Mouse (Mus musculus) liver (tissue): Measurements from ENCODE around the gene Lpp.

ENCODE experiments used
- DNase-seq: peaks from one replicate; pipeline ENCODE4 v3.0.0-alpha.2; 2020; ENCODE audit warnings: mixed read lengths

The Lpp gene

GRCm38 (mm10) chr16:24474781-24475180 is 81.5 kb downstream of the Lpp start:
- no peak for DNase-seq

DNA sequence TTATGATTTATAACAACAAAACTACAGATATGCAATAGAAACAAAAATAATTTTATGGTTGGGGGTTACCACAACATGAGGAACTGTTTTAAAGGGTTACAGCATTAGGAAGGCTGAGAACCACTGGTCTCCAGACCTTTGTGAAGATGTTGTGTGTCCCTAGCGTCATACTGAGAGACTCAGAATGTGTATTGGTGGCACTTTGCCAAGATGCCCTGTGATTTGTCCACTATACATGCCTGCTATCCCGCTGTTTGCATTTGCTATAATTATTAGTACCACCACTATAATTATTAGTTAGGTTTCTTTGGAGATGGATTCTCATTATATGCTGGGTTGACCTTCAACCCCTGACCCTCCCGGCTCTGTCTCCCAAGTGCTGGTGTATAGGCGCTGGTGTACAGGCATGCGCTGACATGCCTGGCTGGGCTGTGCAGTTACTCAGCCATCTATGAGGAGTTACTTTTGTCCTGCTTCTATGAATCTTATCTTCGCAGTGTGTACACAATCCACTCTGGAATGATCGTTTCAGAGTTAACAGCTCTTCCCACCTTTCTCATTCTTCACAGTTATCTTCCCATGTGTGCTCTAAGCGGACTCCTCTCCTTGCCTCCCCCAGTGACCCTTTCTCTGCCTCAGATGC is 82.1 kb downstream of the Lpp start:
- no peak for DNase-seq

DNA sequence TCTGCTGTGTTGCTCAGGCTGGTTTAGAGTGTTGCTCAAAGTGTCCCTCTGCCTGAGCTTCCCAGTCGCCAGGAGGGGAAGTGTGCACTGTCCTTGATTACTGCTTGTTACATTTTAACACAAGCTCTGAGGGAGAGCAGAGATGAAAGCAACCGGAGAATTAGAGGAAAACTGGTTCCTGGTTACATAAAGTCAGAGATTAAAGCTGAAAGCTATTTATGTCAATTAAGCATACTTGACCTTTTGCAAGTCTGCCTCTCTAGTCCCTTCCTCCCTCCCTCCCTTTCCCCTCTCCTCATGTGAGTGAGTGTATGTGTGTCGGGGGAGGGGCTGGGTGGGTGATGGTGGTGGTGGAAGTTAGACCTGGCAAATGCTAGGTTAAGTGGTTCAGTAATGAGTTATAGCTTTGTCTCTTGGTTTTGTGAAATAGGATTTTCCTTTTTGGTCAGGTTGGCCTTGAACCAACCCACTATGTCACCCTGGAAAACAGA is 83.6 kb downstream of the Lpp start:
- DNase-seq: no peak

- no peak for DNase-seq
Measured at GRCm38 (mm10) chr16:24478006-24478405, 84.7 kb downstream of the Lpp start.

DNA sequence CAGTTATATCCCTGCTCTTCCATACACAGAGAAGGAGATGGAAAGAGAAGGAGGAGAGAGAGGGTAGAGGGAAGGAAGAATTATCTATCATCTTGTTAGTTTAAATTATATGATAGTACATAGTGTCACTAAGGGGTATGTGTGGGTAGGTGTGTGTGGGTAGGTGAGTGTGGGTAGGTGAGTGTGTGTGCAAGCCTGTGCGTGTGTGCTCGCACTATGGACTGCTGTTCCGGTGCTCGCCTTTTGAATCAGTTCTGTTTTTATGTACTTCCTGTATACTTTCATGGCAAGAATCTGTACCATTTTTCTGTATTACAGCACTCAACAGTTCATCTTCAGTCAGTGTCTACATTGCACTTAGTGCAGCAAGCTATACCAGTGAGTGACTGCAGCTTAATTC is 85.5 kb downstream of the Lpp start:
- no peak for DNase-seq

- DNase-seq: no peak
Measured at GRCm38 (mm10) chr16:24482648-24483047, 89.3 kb downstream of the Lpp start.

GRCm38 (mm10) chr16:24483527-24484101 is 90.3 kb downstream of the Lpp start:
- no peak for DNase-seq

DNA sequence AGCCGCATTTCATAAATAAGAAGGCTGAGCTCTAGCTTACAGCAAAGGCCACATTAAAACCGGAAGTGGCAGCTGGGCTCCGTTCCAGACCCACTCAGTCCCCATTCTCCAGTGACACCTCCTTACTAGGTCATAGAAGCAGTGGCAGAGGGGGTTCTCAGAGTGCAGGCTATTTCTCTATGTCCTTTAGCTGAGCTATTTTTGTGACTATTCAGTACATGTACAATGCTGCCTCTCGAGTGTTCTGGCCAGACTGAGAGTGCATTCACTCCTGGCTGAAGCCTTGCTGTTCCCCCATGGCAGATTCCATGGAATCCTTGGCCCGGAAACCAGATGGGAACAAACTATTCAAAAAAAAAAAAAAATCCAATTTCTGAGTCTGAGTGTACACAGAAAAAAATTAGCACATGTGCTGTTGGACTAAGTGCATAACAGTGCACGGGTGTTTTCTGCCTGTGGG is 94.5 kb downstream of the Lpp start:
- no peak for DNase-seq

DNA sequence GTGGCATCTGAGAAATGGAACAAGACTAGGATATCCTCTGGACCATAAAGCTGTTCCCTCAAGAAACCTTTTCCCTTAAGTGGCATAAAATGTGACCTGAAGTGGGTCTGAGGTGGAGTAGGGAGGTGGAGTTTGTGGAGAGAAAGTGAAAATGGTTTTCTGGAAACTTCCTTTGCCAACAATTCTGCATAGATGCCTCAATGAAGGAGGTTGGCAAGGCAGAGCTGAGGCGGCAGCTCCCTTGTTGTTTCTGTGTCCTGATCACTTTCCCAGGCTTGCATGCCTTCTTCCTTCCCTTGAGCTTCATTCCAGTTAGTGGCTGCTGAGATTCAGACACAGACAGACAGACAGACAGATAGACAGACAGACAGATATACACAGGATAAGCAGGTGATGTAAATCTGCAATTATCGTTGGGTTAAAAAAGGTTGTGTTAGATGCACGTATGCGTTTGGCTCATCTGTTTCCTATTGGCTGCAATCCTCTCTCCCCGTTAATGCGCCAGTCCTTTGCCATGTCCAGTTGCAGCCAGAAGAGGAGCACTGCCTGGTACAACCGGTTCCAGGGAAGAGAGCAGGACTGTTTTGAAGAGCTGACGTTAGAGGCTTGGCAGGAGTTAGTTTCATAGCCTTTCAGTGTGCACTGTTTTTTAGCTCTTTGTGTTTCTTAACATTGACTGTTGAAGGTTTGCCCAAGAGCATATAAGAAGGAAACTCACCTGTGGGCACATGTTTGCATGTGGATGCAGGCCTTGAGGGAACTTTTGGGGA is 96.4 kb downstream of the Lpp start:
- DNase-seq: no peak

DNA sequence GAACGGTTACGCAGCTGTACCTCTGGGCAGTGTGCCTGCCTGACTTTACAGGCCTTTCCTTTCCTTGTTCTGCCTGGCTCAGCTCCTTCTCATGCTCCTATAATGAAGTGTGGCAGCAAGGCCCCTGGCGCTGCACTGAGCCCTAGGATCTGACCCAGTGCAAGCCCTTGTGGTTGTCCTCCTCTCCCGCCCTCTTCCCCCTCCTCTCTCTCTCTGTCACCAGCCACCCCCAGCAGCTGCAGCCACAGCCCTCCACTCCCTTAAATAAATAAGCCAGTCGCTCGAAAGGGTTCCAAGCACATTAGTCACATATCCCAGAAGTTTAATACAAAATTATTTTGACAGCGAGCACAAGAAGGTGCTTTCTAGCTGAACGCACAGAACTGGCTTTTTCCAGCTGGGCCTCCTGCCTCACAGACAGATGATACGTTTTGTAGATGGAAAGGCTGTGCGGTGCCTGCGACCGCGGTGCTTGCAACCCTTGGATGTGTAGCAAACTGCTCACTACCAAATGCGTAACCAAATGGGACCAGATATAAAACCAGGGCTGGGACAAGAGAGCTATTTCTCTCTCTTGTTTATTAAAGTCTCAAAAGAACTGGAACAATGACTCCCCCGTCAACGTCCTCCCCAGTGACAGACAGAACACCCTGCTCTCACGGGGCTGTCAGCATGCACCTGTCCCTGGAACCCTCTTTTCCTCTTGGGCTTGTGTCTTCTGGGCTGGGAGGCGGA is 97.6 kb downstream of the Lpp start:
- DNase-seq: peak; percentile 28

- no peak for DNase-seq
Measured at GRCm38 (mm10) chr16:24491486-24491758, 98.1 kb downstream of the Lpp start.

GRCm38 (mm10) chr16:24492194-24492940 is 99.1 kb downstream of the Lpp start:
- no peak for DNase-seq

- DNase-seq: no peak
Measured at GRCm38 (mm10) chr16:24494531-24494930, 101.2 kb downstream of the Lpp start.

- no peak for DNase-seq
Measured at GRCm38 (mm10) chr16:24495461-24495860, 102.2 kb downstream of the Lpp start.

DNA sequence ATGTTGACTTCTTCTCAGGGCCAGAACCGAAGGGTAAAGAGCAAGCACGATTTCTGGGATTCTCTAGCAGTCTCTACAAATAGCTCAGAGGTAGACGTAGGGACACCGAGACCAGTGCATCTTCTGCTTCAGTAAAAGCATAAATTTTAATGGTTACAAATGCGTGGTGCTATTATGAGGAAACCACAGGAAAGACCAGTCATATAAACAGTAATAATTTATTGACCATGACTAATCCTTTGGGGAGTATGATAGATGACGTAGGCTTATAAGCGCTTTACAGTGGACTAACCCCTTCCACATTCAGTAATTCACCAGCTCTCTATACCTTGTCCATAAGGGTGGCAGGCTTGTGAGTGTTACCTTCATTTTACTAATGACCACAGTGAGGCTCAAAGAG is 103.3 kb downstream of the Lpp start:
- no peak for DNase-seq

DNA sequence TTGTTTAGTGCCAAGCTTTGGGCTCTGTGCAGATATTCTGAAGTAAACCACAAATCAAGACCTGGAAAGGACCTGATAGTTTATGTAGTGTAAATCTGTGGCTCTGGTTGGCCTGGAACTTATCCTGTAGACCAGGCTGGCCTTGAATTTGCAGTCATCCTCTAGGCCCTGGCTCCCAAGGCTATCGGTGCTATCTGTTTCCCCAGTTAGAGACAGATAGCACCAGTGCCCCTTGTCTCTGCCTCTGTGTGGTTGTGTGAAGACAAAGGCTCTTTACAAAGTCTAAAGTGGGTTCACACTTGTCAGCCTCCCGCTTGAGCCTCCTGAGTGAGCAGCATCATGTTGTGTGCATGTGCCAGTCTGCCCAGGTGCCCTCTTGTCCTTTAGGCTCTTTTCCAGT is 104.1 kb downstream of the Lpp start:
- DNase-seq: no peak

GRCm38 (mm10) chr16:24498103-24498659 is 104.9 kb downstream of the Lpp start:
- no peak for DNase-seq

GRCm38 (mm10) chr16:24501197-24501596 is 107.9 kb downstream of the Lpp start:
- DNase-seq: no peak

DNA sequence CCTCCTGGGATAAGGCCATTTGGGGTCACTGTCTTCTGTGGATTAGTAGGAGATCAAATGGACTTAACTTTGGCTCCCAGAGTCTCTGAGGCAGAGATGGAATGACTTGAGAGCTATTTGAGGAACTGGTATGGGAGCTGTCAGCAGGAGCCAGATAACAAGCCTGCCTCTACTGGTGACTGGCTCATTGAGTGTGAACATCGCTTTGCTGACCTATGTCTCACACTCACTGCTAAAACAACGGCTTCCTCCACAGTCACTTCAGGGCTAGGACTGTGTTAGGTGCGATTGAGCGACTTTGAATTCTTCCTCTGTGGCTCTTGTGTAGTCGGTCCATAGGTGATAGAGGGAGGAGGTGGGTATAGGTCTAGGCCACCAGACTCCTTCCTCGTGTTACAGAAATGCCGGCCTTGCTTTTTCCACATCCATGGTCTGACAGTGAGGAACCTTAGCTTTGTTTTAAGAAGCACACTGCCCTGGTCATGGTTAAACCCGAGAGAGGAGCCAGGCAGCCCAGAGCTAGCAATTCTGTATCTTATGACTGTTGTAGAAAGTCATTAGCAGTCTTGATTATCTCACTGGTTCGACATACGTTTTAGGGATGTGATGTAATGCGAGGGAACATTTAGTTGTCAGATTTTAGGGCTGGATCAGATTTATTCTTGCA is 108.5 kb downstream of the Lpp start:
- no peak for DNase-seq

DNA sequence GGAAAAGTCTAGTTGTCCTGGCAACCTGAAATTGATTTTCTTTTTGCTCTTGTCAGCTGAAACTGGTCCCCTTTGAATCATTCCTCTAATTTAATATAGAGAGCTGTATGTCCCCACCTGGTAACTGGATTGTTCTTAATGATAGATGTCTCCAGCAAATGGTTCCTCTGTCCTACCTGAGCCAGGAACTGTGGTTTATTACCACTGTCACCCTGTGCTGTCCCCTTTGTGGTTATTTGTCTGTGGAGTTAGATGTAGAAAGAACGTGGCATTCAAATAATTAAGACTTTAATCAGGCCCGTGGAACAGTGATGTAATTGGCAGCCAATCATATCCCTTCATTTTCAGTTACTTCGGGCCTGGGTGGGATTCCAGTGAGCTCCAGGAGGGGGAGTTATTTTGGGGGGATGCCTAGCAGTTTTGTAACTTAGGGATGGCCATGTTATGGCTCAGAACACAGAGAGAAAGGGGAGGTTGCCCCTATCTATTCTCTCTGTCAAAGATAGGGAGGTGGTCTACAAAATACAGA is 109.1 kb downstream of the Lpp start:
- DNase-seq: no peak

DNA sequence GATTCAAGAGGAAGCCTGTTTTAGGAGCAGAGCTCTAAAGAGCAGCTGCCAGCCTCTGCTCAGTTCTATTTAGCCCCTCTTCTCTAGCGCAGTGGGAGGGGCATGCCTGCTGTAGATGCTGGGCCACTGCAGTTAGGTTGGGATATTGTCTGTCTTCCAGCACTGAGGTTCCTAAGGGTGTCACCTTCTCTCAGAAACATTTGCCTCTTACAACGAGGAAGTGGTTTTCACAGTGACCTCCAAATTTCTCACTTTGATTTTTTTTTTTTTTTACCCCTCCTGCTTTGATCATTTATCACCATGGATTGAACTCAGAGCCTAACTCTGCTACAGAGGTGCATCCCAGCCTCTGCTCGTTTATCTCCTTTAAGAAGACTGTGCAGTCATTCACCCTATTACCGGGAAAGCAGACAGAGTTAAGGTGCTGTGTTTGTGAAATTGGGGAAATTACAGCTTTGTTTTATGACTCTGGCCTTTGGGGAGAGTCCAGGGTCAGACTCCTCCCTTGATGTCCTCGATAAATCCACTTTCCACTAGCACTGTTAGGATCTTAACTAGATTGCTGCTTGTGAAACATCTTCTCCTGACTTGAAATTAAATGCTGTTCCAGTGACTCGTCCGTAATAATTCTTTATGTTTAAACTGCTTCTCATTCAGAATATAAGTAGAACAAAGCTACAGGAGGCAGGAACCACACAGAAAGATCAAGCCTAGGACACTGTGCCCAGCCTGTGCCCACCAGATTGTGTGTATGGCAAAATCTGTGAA is 111.7 kb downstream of the Lpp start:
- DNase-seq: no peak
